Comparison of ENCODE assay signal across 22 mouse cellular contexts in genomic region chr6:35277903-35278587, GRCm38 (mm10). TPM values are rescaled to one million over a fixed set of nuclear protein-coding genes. Genes with fewer than 3 reads are reported as not detected.
DNase-seq lines count a peak whose midpoint lies in the region; ATAC-seq lines count a peak whose summit lies in the region.
"Had no signal": no experiment of that assay in that cellular context is flagged by ENCODE, and none has a peak within 500 bp of the region (broad histone marks: within the 10 kb centered on the region; RNA-seq: fewer than 3 reads in every experiment).

No protein-coding gene starts in this region.

- ATAC-seq in heart, embryonic 12.5 days (ENCODE audit: insufficient number of reproducible peaks, low FRiP score) = no peak
- ATAC-seq in embryonic facial prominence, embryonic 14.5 days (ENCODE audit: low read depth) = peak; percentile 47; the same call in 1 of the 2 replicates
- peak; percentile 68; the same call in 1 of the 2 replicates for ATAC-seq in stomach, embryonic 16.5 days (ENCODE audit: insufficient read depth, low FRiP score)
- ATAC-seq: activated CD4-positive, CD25-positive, alpha-beta regulatory T cell, adult 4 months; forebrain, embryonic 16.5 days; hindbrain, embryonic 16.5 days; inflammation-experienced regulatory T-cells, adult 6 months; Patski had no signal

- H3K4me3 ChIP-seq in heart, embryonic 12.5 days = no peak overlapping the region
- no peak overlapping the region for H3K4me3 ChIP-seq in embryonic facial prominence, embryonic 14.5 days (ENCODE audit: low read depth, low read length)
- H3K4me3 ChIP-seq in stomach, embryonic 16.5 days (replicated peaks; ENCODE audit: low read length) = no peak overlapping the region
- H3K4me3 ChIP-seq: forebrain, embryonic 12.5 days had no signal

- H3K36me3 ChIP-seq in heart, embryonic 12.5 days = no peaks in the 10 kb centered on the region
- H3K36me3 ChIP-seq in embryonic facial prominence, embryonic 14.5 days (ENCODE audit: control insufficient read depth, insufficient read depth, low read length) = no peaks in the 10 kb centered on the region
- H3K36me3 ChIP-seq in stomach, embryonic 16.5 days (ENCODE audit: control insufficient read depth, insufficient read depth, low read length) = no peaks in the 10 kb centered on the region
- H3K36me3 ChIP-seq: forebrain, embryonic 12.5 days had no signal

- H3K9ac ChIP-seq in heart, embryonic 12.5 days = no peak overlapping the region
- no peak overlapping the region for H3K9ac ChIP-seq in embryonic facial prominence, embryonic 14.5 days (ENCODE audit: low read depth, low read length)
- no peak overlapping the region for H3K9ac ChIP-seq in stomach, embryonic 16.5 days (ENCODE audit: low read length)
- H3K9ac ChIP-seq: forebrain, embryonic 12.5 days had no signal

- no peak for DNase-seq in heart, adult 9 months (ENCODE audit: low spot score in 2 of 2)
- DNase-seq in retina, postnatal 1 day = peak; percentile 25
- DNase-seq in retina, embryonic 14.5 days (ENCODE audit: low spot score) = no peak
- DNase-seq in embryonic facial prominence, embryonic 14.5 days (ENCODE audit: low spot score) = peak; percentile 17
- no peak for DNase-seq in cerebellum, adult 18-20 months
- DNase-seq in lung, postnatal 14 days = no peak
- DNase-seq: adrenal gland, postnatal 14 days; cerebellum, adult 11-12 months; cerebellum, adult 9-11 months; cerebellum, postnatal 36 days; gastrocnemius, postnatal 14 days; kidney, adult 8-10 months had no signal

- no peak overlapping the region for H3K27ac ChIP-seq in heart, embryonic 12.5 days (ENCODE audit: poor library complexity, severe bottlenecking)
- no peak overlapping the region for H3K27ac ChIP-seq in embryonic facial prominence, embryonic 14.5 days (replicated peaks; ENCODE audit: low read depth, low read length)
- H3K27ac ChIP-seq in stomach, embryonic 16.5 days (ENCODE audit: low read length) = no peak overlapping the region
- H3K27ac ChIP-seq: forebrain, embryonic 12.5 days had no signal

- WGBS in heart, embryonic 12.5 days = 39% methylated on average over 10 of the region's 10 CpGs
- WGBS in embryonic facial prominence, embryonic 14.5 days = 61% methylated on average over 9 of the region's 10 CpGs
- 39% methylated on average over 10 of the region's 10 CpGs for WGBS in stomach, embryonic 16.5 days

- H3K4me1 ChIP-seq in heart, embryonic 12.5 days (replicated peaks) = peaks cover 9% of the 10 kb centered on the region
- H3K4me1 ChIP-seq in embryonic facial prominence, embryonic 14.5 days (ENCODE audit: control insufficient read depth, insufficient read depth, low read length) = no peaks in the 10 kb centered on the region
- H3K4me1 ChIP-seq in stomach, embryonic 16.5 days (ENCODE audit: control insufficient read depth, insufficient read depth, low read length) = no peaks in the 10 kb centered on the region
- H3K4me1 ChIP-seq: forebrain, embryonic 12.5 days had no signal

- peak overlapping the region; percentile 6 for H3K4me2 ChIP-seq in heart, embryonic 12.5 days
- no peak overlapping the region for H3K4me2 ChIP-seq in embryonic facial prominence, embryonic 14.5 days (ENCODE audit: low read depth, low read length)
- H3K4me2 ChIP-seq in stomach, embryonic 16.5 days (ENCODE audit: low read depth, low read length) = no peak overlapping the region
- H3K4me2 ChIP-seq: forebrain, embryonic 12.5 days had no signal

- no peaks in the 10 kb centered on the region for H3K27me3 ChIP-seq in heart, embryonic 12.5 days (replicated peaks)
- no peaks in the 10 kb centered on the region for H3K27me3 ChIP-seq in embryonic facial prominence, embryonic 14.5 days (replicated peaks; ENCODE audit: control insufficient read depth, insufficient read depth, low read length)
- H3K27me3 ChIP-seq in stomach, embryonic 16.5 days (ENCODE audit: control insufficient read depth, insufficient read depth, low read length) = no peaks in the 10 kb centered on the region
- H3K27me3 ChIP-seq: CH12.LX; forebrain, embryonic 12.5 days; Patski had no signal

- H3K9me3 ChIP-seq in heart, embryonic 12.5 days (replicated peaks) = no peaks in the 10 kb centered on the region
- no peaks in the 10 kb centered on the region for H3K9me3 ChIP-seq in embryonic facial prominence, embryonic 14.5 days (ENCODE audit: control insufficient read depth, low read length)
- no peaks in the 10 kb centered on the region for H3K9me3 ChIP-seq in stomach, embryonic 16.5 days (replicated peaks; ENCODE audit: control insufficient read depth, low read length)
- H3K9me3 ChIP-seq: forebrain, embryonic 12.5 days had no signal

RNA-seq across cellular contexts. Expression of gene Slc13a4, which starts 29.9 kb away (rescaled TPM):
- polyA plus RNA-seq in heart, embryonic 12.5 days (2016; fragmentation: Nextera tagmentation; extraction: Ambion mirVana) = 2.1 and 2.4 TPM in 2 replicates
- 2.5 and 3.0 TPM in 2 replicates for polyA plus RNA-seq in embryonic facial prominence, embryonic 14.5 days (2014; fragmentation: Nextera tagmentation; extraction: Ambion mirVana)
- 0.22 and 0.34 TPM in 2 replicates for polyA plus RNA-seq in stomach, embryonic 16.5 days (2015; fragmentation: Nextera tagmentation; extraction: Ambion mirVana)
- polyA plus RNA-seq: Patski had no signal

RNA-seq across cellular contexts. Expression of gene Fam180a, which starts 47.9 kb away (rescaled TPM):
- 0.10 and 0.50 TPM in 2 replicates for polyA plus RNA-seq in heart, embryonic 12.5 days (2016; fragmentation: Nextera tagmentation; extraction: Ambion mirVana)
- 4.1 and 4.3 TPM in 2 replicates for polyA plus RNA-seq in embryonic facial prominence, embryonic 14.5 days (2014; fragmentation: Nextera tagmentation; extraction: Ambion mirVana)
- 1.8 and 1.9 TPM in 2 replicates for polyA plus RNA-seq in stomach, embryonic 16.5 days (2015; fragmentation: Nextera tagmentation; extraction: Ambion mirVana)
- polyA plus RNA-seq: activated CD4-positive, CD25-positive, alpha-beta regulatory T cell, adult 4 months; forebrain, embryonic 12.5 days; hindbrain, embryonic 11.5 days; inflammation-experienced regulatory T-cells, adult 6 months; Patski had no signal

Comparison
In these comparisons a context has a peak if more than half of its experiments do, and no peak if none do; other contexts are left out.
1. DNase-seq: peak in retina, postnatal 1 day (single experiment) and embryonic facial prominence, embryonic 14.5 days (single experiment); none in heart, adult 9 months (0 of 2), retina, embryonic 14.5 days (single experiment), cerebellum, adult 18-20 months (0 of 2) and lung, postnatal 14 days (single experiment).